Mouse (Mus musculus): Measurements from ENCODE around the gene Trim41.

- TF ChIP-seq ZNF384 (IDR thresholded peaks at IDR 0.05; ENCODE audit: low read depth, low read length) (no peak), MAFK (IDR thresholded peaks at IDR 0.05; ENCODE audit: insufficient read depth, low read depth, low read length) (no peak)
Measured at GRCm38 (mm10) chr11:48851270-48851995, 34.3 kb upstream of the Trim41 start.

All from ES-E14 (cell line).